9 mouse cellular contexts compared by ENCODE assay signal in the genomic region with DNA sequence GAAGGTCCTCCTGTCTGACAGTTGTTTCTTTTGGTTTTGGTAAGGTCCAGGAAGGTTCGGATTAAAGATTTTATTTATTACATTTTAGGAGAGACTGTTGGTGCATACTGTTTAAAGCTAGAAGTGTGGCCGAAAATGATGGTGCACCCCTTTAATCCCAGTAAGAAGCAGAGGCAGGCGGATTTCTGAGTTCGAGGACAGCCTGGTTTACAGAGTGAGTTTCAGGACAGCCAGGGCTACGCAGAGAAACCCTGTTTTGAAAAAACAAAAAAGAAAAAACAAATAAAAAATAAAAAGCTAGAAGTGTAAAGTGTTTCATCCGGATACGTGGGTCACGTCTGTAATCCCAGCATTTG. TPM values are rescaled to one million over a fixed set of nuclear protein-coding genes. Genes with fewer than 3 reads are reported as not detected.
DNase-seq lines count a peak whose midpoint lies in the region; ATAC-seq and TF ChIP-seq lines count a peak whose summit lies in the region.
"Had no signal": no experiment of that assay in that cellular context is flagged by ENCODE, and none has a peak within 500 bp of the region (broad histone marks: within the 10 kb centered on the region; RNA-seq: fewer than 3 reads in every experiment).

No protein-coding gene starts in this region.

- peak overlapping the region; percentile 82 for H3K4me2 ChIP-seq in heart, embryonic 13.5 days
- H3K4me2 ChIP-seq in hindbrain, embryonic 11.5 days (replicated peaks; ENCODE audit: low read depth, low read length), result peak overlapping the region; percentile 58; the same call in 1 of the 2 replicates

- H3K4me3 ChIP-seq in heart, embryonic 13.5 days, result peak overlapping the region; percentile 72
- peak overlapping the region; percentile 72 to 90 for H3K4me3 ChIP-seq in MEL (ENCODE audit: control insufficient read depth in 1 of 2, insufficient read depth in 1 of 2, low read depth in 2 of 2, low read length in 2 of 2)
- H3K4me3 ChIP-seq in hindbrain, embryonic 11.5 days (ENCODE audit: low read depth, low read length), result peak overlapping the region; percentile 46

- H3K36me3 ChIP-seq in heart, embryonic 13.5 days, result peaks cover 7% of the 10 kb centered on the region
- H3K36me3 ChIP-seq in MEL (ENCODE audit: control insufficient read depth in 1 of 2, insufficient read depth in 2 of 2, low read length in 2 of 2), result peaks cover 0 to 2% of the 10 kb centered on the region in 2 experiments; a peak in 2 of 4 replicates
- no peaks in the 10 kb centered on the region for H3K36me3 ChIP-seq in hindbrain, embryonic 11.5 days (ENCODE audit: control insufficient read depth, insufficient read depth, low read length)

- WGBS in heart, embryonic 13.5 days, result 28% methylated on average over 8 of the region's 8 CpGs
- WGBS in hindbrain, embryonic 11.5 days, result 36% methylated on average over 8 of the region's 8 CpGs

- peaks cover 6% of the 10 kb centered on the region for H3K79me2 ChIP-seq in MEL (ENCODE audit: control insufficient read depth, insufficient read depth, low read length, poor library complexity)

- no peak for ATAC-seq in heart, embryonic 13.5 days (ENCODE audit: extremely low read depth, insufficient number of reproducible peaks, low FRiP score, low TSS enrichment)
- no peak; the same call in 1 of the 2 replicates for ATAC-seq in hindbrain, embryonic 11.5 days (ENCODE audit: low FRiP score)
- ATAC-seq in megakaryocyte progenitor cell, adult 5-6 weeks (replicated peaks; ENCODE audit: poor library complexity), result peak; percentile 35

- peaks cover 8% of the 10 kb centered on the region for H3K4me1 ChIP-seq in heart, embryonic 13.5 days
- H3K4me1 ChIP-seq in MEL (ENCODE audit: control insufficient read depth in 1 of 2, insufficient read depth in 2 of 2, low read length in 2 of 2), result peaks cover 0 to 2% of the 10 kb centered on the region in 2 experiments; a peak in 3 of 4 replicates
- no peaks in the 10 kb centered on the region for H3K4me1 ChIP-seq in hindbrain, embryonic 11.5 days (replicated peaks; ENCODE audit: control insufficient read depth, insufficient read depth, low read length)

- 0 out of 4 replicates have a peak, but pooled peaks of 1 of the 2 experiments have one; percentile 30 for TF ChIP-seq POLR2A in MEL (IDR thresholded peaks at IDR 0.05; ENCODE audit: control insufficient read depth in 1 of 2, insufficient read depth in 1 of 2, low read depth in 1 of 2, low read length in 2 of 2, poor library complexity in 1 of 2)

- TF ChIP-seq RAD21 in MEL (IDR thresholded peaks at IDR 0.05; ENCODE audit: low read depth, low read length), result no peak

- no peaks in the 10 kb centered on the region for H3K27me3 ChIP-seq in heart, embryonic 13.5 days (replicated peaks)
- H3K27me3 ChIP-seq in MEL (ENCODE audit: control insufficient read depth in 1 of 2, insufficient read depth in 2 of 2, low read length in 2 of 2), result no peaks in the 10 kb centered on the region
- H3K27me3 ChIP-seq in hindbrain, embryonic 11.5 days (ENCODE audit: control insufficient read depth, insufficient read depth, low read length), result no peaks in the 10 kb centered on the region

- no peak for TF ChIP-seq CTCF in MEL (IDR thresholded peaks at IDR 0.05 in 2 of 3, conservative IDR thresholded peaks at IDR 0.05 in 1 of 3; ENCODE audit: control insufficient read depth in 1 of 3, insufficient read depth in 1 of 3, low read depth in 2 of 3, low read length in 3 of 3, poor library complexity in 1 of 3, severe bottlenecking in 1 of 3)

- TF ChIP-seq EP300 in MEL (IDR thresholded peaks at IDR 0.05; ENCODE audit: low read depth in 1 of 2, low read length in 2 of 2), result no peak

- DNase-seq in heart, adult 11 months, result no peak
- DNase-seq in MEL (ENCODE audit: low read depth, low spot score), result peak; percentile 50
- no peak for DNase-seq in hindbrain, embryonic 11.5 days (ENCODE audit: low spot score)
- no peak for DNase-seq in embryo, embryonic 10.5 days (ENCODE audit: low spot score)
- DNase-seq in gastrocnemius, adult 18-20 months (ENCODE audit: low spot score), result no peak
- no peak for DNase-seq in adrenal gland, adult 18-20 months (ENCODE audit: low spot score in 2 of 2)

- peak overlapping the region; percentile 86 for H3K9ac ChIP-seq in heart, embryonic 13.5 days
- H3K9ac ChIP-seq in MEL (ENCODE audit: control insufficient read depth, low read depth, low read length, poor library complexity, severe bottlenecking), result peak overlapping the region; percentile 91
- H3K9ac ChIP-seq in hindbrain, embryonic 11.5 days (ENCODE audit: low read depth, low read length), result peak overlapping the region; percentile 23

- H3K9me3 ChIP-seq in heart, embryonic 13.5 days, result no peaks in the 10 kb centered on the region
- H3K9me3 ChIP-seq in MEL (replicated peaks; ENCODE audit: insufficient read depth, low read length), result no peaks in the 10 kb centered on the region
- no peaks in the 10 kb centered on the region for H3K9me3 ChIP-seq in hindbrain, embryonic 11.5 days (ENCODE audit: control insufficient read depth, low read length)

- H3K27ac ChIP-seq in heart, embryonic 13.5 days (replicated peaks), result peak overlapping the region; percentile 62
- H3K27ac ChIP-seq in MEL (ENCODE audit: control insufficient read depth, low read depth, low read length), result peak overlapping the region; percentile 95
- no peak overlapping the region for H3K27ac ChIP-seq in hindbrain, embryonic 11.5 days (ENCODE audit: low read depth, low read length)

TF ChIP-seq in MEL, 35 proteins besides CTCF, POLR2A, EP300 and RAD21:
- no peak for TF ChIP-seq SIN3A (IDR thresholded peaks at IDR 0.05; ENCODE audit: low read length)
- no peak for TF ChIP-seq KAT2A (conservative IDR thresholded peaks at IDR 0.05; ENCODE audit: low read depth, low read length)
- TF ChIP-seq USF2 (IDR thresholded peaks at IDR 0.05; ENCODE audit: borderline replicate concordance in 1 of 2, insufficient read depth in 1 of 2, low read depth in 1 of 2, low read length in 2 of 2), result no peak
- TF ChIP-seq ZMIZ1 (IDR thresholded peaks at IDR 0.05; ENCODE audit: low read depth, low read length), result no peak
- TF ChIP-seq MXI1 (IDR thresholded peaks at IDR 0.05; ENCODE audit: low read depth, low read length), result 0 out of 2 replicates have a peak, but pooled peaks have one; percentile 7
- no peak for TF ChIP-seq POLR2AphosphoS5 (IDR thresholded peaks at IDR 0.05; ENCODE audit: borderline replicate concordance, low read depth, low read length)

RNA-seq across cellular contexts. Expression of a gene that starts 0.3 kb away (rescaled TPM):
- 39.7 and 42.0 TPM in 2 replicates for polyA plus RNA-seq in heart, embryonic 13.5 days (2015; fragmentation: Nextera tagmentation; extraction: Ambion mirVana)
- total RNA-seq in MEL (2012; rRNA removed), result 17.2 and 20.3 TPM in 2 replicates
- polyA plus RNA-seq in MEL (2012; ENCODE audit: insufficient read depth in 1 of 2, insufficient read length in 2 of 2, low read depth in 1 of 2, low replicate concordance in 2 of 2, missing spikeins in 1 of 2), result 10 to 100 TPM in 1 of 2 experiments, not detected in 1; 19.1 TPM
- polyA plus RNA-seq in hindbrain, embryonic 11.5 days (2014; fragmentation: Nextera tagmentation; extraction: Ambion mirVana), result 80.4 and 80.9 TPM in 2 replicates
- total RNA-seq in megakaryocyte progenitor cell, adult 5-6 weeks (2015), result 34.8 and 37.2 TPM in 2 replicates
- total RNA-seq in megakaryocyte progenitor cell, adult 5-6 weeks (2017), result 39.6 and 51.1 TPM in 2 replicates
- 10 to 100 TPM; 23.5 to 24.5 TPM for total RNA-seq in gastrocnemius, adult 18-20 months (2021)
- 10 to 100 TPM; 39.8 to 45.1 TPM for total RNA-seq in adrenal gland, adult 18-20 months (2021)

RNA-seq across cellular contexts. Expression of a gene that starts 17.6 kb away (rescaled TPM):
- 0.07 and 0.13 TPM in 2 replicates for polyA plus RNA-seq in heart, embryonic 13.5 days (2015; fragmentation: Nextera tagmentation; extraction: Ambion mirVana)
- 0.75 and 1.2 TPM in 2 replicates for total RNA-seq in MEL (2012; rRNA removed)
- polyA plus RNA-seq in MEL (2012; ENCODE audit: insufficient read depth in 1 of 2, insufficient read length in 2 of 2, low read depth in 1 of 2, low replicate concordance in 2 of 2, missing spikeins in 1 of 2), result under 1 TPM in 1 of 2 experiments, not detected in 1; 0.38 TPM
- polyA plus RNA-seq in hindbrain, embryonic 11.5 days (2014; fragmentation: Nextera tagmentation; extraction: Ambion mirVana), result 0.46 and 0.80 TPM in 2 replicates
- total RNA-seq in megakaryocyte progenitor cell, adult 5-6 weeks (2015), result not detected in 2 replicates
- 0.74 and 1.5 TPM in 2 replicates for total RNA-seq in megakaryocyte progenitor cell, adult 5-6 weeks (2017)
- total RNA-seq in gastrocnemius, adult 18-20 months (2021), result not detected
- under 1 TPM in 1 of 2 experiments, not detected in 1; 0.19 TPM for total RNA-seq in adrenal gland, adult 18-20 months (2021)

RNA-seq across cellular contexts. Expression of a gene that starts 21.1 kb away (rescaled TPM):
- polyA plus RNA-seq in heart, embryonic 13.5 days (2015; fragmentation: Nextera tagmentation; extraction: Ambion mirVana), result 96.3 and 106 TPM in 2 replicates
- total RNA-seq in MEL (2012; rRNA removed), result 8.5 and 17.6 TPM in 2 replicates
- polyA plus RNA-seq in MEL (2012; ENCODE audit: insufficient read depth in 1 of 2, insufficient read length in 2 of 2, low read depth in 1 of 2, low replicate concordance in 2 of 2, missing spikeins in 1 of 2), result 10 to 100 TPM in 1 of 2 experiments, not detected in 1; 79.7 TPM
- 114 and 116 TPM in 2 replicates for polyA plus RNA-seq in hindbrain, embryonic 11.5 days (2014; fragmentation: Nextera tagmentation; extraction: Ambion mirVana)
- total RNA-seq in megakaryocyte progenitor cell, adult 5-6 weeks (2015), result 102 and 117 TPM in 2 replicates
- total RNA-seq in megakaryocyte progenitor cell, adult 5-6 weeks (2017), result 106 and 130 TPM in 2 replicates
- total RNA-seq in gastrocnemius, adult 18-20 months (2021), result 10 to 100 TPM; 10.9 to 15.1 TPM
- total RNA-seq in adrenal gland, adult 18-20 months (2021), result 10 to 100 TPM; 20.9 to 43.7 TPM

RNA-seq across cellular contexts. Expression of a gene that starts 25.2 kb away (rescaled TPM):
- polyA plus RNA-seq in heart, embryonic 13.5 days (2015; fragmentation: Nextera tagmentation; extraction: Ambion mirVana), result 522 and 573 TPM in 2 replicates
- 352 and 370 TPM in 2 replicates for total RNA-seq in MEL (2012; rRNA removed)
- 100 to 1,000 TPM in 1 of 2 experiments, not detected in 1; 469 TPM for polyA plus RNA-seq in MEL (2012; ENCODE audit: insufficient read depth in 1 of 2, insufficient read length in 2 of 2, low read depth in 1 of 2, low replicate concordance in 2 of 2, missing spikeins in 1 of 2)
- polyA plus RNA-seq in hindbrain, embryonic 11.5 days (2014; fragmentation: Nextera tagmentation; extraction: Ambion mirVana), result 457 and 490 TPM in 2 replicates
- 273 and 317 TPM in 2 replicates for total RNA-seq in megakaryocyte progenitor cell, adult 5-6 weeks (2015)
- 230 and 255 TPM in 2 replicates for total RNA-seq in megakaryocyte progenitor cell, adult 5-6 weeks (2017)
- 100 to 1,000 TPM; 334 to 355 TPM for total RNA-seq in gastrocnemius, adult 18-20 months (2021)
- total RNA-seq in adrenal gland, adult 18-20 months (2021), result 100 to 1,000 TPM; 363 to 372 TPM

RNA-seq across cellular contexts. Expression of a gene that starts 30.1 kb away (rescaled TPM):
- polyA plus RNA-seq in heart, embryonic 13.5 days (2015; fragmentation: Nextera tagmentation; extraction: Ambion mirVana), result 1.4 and 1.6 TPM in 2 replicates
- total RNA-seq in MEL (2012; rRNA removed), result not detected in 2 replicates
- not detected for polyA plus RNA-seq in MEL (2012; ENCODE audit: insufficient read depth in 1 of 2, insufficient read length in 2 of 2, low read depth in 1 of 2, low replicate concordance in 2 of 2, missing spikeins in 1 of 2)
- polyA plus RNA-seq in hindbrain, embryonic 11.5 days (2014; fragmentation: Nextera tagmentation; extraction: Ambion mirVana), result 3.1 and 3.7 TPM in 2 replicates
- 0.39 and 0.42 TPM in 2 replicates for total RNA-seq in megakaryocyte progenitor cell, adult 5-6 weeks (2015)
- not detected in 2 replicates for total RNA-seq in megakaryocyte progenitor cell, adult 5-6 weeks (2017)
- total RNA-seq in gastrocnemius, adult 18-20 months (2021), result not detected
- under 1 TPM; 0.17 to 0.35 TPM for total RNA-seq in adrenal gland, adult 18-20 months (2021)
- total RNA-seq: layer of hippocampus, postnatal 25 days had no signal

Comparison
In these comparisons a context has a peak if more than half of its experiments do, and no peak if none do; other contexts are left out.
1. H3K9ac ChIP-seq: peak in every context shown above with its lines; median percentile 91 in MEL; 86 in heart, embryonic 13.5 days; 23 in hindbrain, embryonic 11.5 days.